Mouse (Mus musculus): ENCODE data around the gene Mrpl53.

The Mrpl53 gene

GRCm38 (mm10) chr6:83121863-83122710 is 13.2 kb downstream of the Mrpl53 start:
- DNase-seq (ENCODE audit: low spot score): no peak

- no peak for DNase-seq (ENCODE audit: low spot score)
These were observed 14.1 kb downstream of the Mrpl53 start for GRCm38 (mm10) chr6:83122961-83123360.

DNA sequence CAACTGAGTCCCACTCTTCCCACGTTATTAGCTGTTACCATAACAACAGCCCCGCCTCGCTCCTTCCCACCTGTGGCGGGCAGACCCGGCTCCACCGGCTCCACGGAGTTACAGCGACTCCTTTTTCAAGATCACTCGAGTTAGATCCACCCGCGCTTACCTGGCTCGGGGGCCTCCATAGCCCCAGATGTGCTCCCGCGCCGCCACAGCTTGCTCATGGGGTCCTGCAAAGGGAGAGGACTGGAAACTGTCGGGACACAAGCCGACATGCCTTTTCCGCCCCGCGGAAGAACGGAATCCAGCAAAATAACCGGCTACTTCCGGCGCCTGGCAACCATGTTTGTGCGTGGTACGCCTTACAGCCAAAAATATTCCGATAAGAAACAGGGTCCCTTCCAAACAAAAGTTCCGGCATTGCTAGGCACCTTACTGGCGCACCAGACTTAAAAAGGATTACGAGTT is 16.0 kb downstream of the Mrpl53 start:
- DNase-seq (ENCODE audit: low spot score): peak; percentile 93

DNA sequence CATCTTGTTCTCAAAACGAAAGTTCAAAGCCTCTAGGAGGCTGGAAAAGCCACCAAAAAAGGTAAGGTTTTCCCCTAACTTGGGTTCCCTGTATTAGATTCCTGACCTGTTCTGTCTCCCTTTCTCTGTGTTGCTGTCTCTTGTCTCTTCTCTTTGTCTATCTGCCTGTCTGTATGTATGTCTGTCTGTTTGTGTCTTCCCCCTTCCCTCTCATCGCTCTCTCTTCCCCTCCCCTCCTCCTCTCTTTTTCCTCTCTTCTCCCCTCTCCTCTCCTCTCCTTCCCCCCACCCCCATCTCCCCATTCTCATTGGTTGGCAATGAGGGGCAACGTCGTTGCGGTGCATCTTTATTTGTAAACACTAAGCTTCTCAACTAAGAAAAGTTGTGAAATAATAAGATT is 16.5 kb downstream of the Mrpl53 start, which contains the start of gene Ino80b:
TSS of gene Ino80b (minus strand) at position 101 of the 400 bp plus-strand sequence.
- no peak for DNase-seq (ENCODE audit: low spot score)

- DNase-seq (ENCODE audit: low spot score): no peak
These were observed 18.6 kb downstream of the Mrpl53 start for GRCm38 (mm10) chr6:83127419-83127818.

DNA sequence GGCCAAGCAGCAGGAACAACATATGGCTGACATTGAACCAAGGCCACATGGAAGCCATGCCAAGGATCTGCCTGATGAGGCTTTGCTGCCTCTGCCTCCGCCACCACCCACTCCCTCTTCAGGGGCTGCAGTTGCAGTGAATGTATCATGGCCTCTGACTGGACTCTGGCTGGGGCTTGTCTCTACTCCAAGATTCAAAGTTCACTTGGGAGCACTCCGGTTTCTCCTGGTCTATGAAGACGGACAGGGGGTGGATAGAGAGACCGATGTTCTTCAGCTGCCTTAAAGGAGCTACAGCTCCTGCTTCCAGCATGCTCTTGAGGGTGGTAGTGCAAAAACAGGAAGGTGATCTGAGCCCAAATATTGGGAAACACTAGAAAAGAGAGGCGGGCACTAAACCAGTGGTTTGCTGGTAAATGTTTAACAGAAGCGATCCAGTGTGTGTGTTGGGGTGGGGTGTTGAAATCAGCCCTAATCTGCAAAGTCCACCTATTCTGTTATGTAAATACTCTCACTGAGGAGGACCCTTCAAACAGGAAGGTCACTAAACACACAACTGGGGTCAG is 22.7 kb downstream of the Mrpl53 start:
- DNase-seq (ENCODE audit: low spot score): no peak

- no peak for DNase-seq (ENCODE audit: low spot score)
These were observed 23.5 kb downstream of the Mrpl53 start for GRCm38 (mm10) chr6:83132176-83132919.

GRCm38 (mm10) chr6:83134226-83134625 is 25.4 kb downstream of the Mrpl53 start:
- no peak for DNase-seq (ENCODE audit: low spot score)

DNA sequence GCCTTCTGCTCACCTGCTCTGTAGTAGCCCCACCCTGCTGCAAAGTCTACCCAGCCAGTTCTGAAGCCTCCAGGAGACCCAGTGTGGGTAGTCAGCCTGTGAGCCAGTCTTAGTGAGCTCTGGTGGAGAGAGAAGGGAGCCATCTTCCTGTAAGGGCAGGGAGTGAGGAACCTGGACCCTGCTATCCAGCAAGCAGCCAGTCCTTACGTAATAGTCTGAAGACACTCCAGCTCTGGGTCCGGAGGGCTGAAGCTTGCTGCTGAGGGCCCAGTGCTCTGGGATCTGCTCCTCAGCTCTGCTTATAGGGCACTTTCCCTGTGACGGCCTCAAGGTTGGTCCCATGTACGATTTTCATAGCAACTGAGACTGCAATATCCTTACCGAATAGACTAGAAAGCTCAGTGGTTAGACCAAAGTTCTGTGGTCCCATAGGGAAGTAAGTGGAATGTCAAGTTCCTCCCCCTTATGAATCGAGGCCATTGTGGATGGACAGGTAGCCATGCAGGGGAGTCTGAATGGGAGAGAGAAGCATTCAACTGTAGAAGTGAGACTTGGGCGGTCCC is 26.2 kb downstream of the Mrpl53 start, which contains the start of gene Rtkn:
TSS of gene Rtkn (plus strand) at position 513 of the 563 bp plus-strand sequence.
- DNase-seq (ENCODE audit: low spot score): no peak

DNA sequence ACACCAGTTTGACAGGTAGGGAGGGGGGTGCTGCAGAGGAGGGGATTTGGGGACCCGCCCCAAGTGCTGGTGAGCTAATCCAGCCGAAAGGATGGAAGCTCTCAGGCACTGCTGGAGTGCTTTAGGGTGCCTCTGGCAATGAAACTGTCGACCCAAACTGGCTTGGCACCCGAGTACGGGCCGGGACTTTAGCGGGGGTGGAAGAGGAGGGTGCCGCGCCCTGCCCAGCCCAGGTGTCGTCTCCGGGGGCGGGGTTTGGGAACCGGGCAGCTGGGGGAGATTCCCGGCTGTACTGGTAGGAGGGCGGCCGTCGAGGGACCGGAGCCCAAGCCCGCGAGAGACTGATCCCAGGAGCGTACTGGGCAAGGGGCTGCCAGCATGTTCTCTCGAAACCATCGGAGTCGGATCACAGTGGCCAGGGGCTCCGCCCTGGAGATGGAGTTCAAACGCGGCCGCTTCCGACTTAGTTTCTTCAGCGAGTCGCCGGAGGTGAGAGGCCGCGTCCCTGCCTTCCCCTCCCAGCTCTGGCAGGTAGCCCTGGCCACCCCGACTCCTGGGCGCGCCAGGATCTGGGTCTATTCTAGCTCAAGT is 26.8 kb downstream of the Mrpl53 start:
- DNase-seq (ENCODE audit: low spot score): peak; percentile 41

- DNase-seq (ENCODE audit: low spot score): no peak
These were observed 27.5 kb downstream of the Mrpl53 start for GRCm38 (mm10) chr6:83136291-83136880.

DNA sequence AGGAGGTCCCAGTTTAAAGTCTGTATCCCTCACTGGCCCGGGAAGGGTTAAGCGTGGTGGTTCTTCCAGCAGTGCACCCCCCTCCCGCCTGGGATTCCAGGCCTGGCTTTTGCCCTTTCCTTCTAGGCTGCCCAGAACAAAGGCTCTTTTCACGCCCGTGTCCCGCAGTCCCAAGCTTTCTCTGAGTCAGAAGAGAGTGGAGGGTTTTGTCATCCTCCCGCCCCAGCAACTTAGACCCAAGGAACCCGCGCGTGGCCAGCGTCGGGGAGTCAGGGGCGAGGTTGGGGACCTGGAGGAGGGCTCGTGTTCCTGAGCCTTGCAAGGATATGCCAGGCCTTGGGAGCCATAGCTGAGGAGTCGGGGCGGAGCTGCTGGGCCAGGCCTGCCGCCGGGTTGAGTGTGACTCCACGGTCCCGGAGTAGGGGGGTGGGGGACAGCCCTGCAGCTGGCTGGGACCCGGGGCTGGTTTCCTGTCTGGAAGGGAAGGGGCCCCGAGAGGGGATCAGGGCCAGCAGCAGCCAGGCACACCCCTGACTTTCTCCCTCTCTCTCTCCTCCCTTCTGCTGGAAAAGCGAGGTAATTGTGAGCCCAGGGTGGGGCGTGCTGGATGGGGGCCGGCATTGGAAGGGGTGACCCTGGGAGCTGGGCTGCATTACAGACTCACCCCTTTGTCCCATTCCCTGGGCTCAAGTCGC is 28.2 kb downstream of the Mrpl53 start:
- peak; percentile 66 for DNase-seq (ENCODE audit: low spot score)

DNA sequence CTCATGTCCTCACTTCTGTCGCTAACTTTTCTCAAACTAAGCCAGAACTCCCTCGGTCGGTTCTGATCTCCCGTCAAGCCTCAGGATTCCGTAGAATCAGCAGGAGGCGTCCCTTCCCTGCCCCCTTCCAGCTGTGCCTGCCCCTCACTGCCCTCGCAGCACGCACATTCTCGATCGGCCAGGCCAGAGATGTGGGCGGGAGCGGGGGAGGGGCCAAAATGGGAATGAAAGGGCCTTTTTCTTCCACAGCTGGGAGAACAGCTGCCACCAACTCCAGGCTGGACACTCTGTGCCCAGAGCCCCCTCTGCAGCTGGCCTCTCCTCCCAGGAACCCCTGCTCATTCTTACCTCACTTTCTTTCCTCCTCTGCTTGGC is 28.7 kb downstream of the Mrpl53 start:
- DNase-seq (ENCODE audit: low spot score): peak; percentile 87

GRCm38 (mm10) chr6:83138056-83138455 is 29.2 kb downstream of the Mrpl53 start:
- DNase-seq (ENCODE audit: low spot score): no peak

DNA sequence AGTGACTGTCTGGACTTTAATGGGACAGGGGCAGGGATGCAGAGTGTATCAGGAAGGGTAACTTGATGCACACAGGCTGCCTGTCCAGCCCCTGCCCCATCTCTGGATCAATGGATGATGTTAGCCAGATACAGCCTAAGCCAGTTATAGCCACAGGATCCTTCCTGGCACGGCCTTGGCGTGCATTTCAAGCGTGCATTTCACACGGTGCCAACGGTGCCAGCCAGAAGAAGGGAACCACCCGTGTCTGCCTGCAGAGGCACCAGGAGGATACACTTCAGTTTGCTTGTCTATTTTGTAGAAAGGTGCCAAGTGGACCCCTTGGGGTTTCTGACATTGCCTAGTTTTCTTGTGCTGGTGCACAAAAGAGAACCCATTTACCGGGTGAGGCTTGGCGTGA is 31.2 kb downstream of the Mrpl53 start:
- no peak for DNase-seq (ENCODE audit: low spot score)

DNA sequence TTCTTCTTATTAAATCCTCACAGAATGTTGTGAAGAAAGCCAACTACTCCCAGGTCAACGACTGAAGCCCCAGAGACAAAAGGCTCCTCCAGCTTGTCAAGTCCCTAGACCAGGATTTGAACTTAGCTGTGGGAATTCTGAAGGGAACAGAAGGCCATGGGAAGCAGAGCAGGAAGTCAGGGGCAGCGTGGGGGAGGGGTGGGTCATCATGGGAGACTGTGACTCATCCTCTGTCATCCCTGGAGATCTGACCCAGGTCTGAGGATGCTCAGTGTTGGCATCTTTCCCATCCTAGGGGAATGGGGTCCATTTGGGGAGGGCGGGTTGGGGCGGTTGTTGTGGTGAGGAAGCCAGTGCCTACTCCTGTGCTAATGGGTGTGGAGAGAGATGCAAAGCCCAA is 32.8 kb downstream of the Mrpl53 start:
- no peak for DNase-seq (ENCODE audit: low spot score)

DNA sequence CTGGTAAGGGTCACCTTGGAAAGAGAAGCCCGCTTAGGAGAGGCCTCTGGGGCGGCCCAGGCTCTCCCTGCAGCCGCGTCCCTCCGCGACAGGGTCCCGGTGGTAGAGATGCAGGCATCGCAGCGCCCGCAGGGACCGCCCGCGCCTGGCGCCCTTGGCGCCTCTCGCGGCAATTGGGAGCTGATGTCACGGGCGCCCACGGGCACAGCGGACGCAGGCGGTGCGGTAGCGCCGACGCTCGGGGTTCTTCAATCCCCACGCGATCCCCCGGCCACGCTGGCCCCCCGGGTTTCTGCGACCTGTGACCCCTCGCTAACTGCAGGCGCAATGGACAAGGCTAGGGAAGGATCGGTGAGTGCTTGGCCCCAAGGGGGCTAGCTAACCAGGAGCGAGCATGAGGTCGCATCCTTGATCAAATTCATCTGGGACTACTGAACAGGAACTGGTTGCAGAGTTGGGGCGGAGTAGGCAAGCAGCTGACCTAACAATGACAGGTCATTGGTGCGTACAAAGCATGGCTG is 33.4 kb downstream of the Mrpl53 start:
- no peak for DNase-seq (ENCODE audit: low spot score)

GRCm38 (mm10) chr6:83142886-83143285 is 34.0 kb downstream of the Mrpl53 start:
- DNase-seq (ENCODE audit: low spot score): peak; percentile 63

DNA sequence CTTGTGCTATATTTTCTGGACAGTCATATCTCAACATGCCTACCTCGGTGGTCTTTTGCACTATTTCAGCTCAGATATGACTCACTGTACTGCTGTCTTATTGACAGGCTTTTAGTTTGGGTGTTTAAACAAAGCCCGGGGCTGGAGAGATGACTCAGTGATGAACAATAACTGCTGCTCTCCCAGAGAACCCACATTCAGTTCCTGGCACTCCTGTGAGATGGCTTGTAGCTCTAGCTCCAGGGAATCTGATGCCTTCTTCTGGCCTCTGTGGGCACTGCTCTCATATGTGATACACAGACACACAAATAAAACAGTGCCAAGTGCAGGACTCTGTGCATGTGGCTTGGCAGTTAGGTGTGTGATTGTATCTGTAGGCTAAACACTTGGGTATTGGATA is 36.4 kb downstream of the Mrpl53 start:
- no peak for DNase-seq (ENCODE audit: low spot score)

- DNase-seq (ENCODE audit: low spot score): no peak
These were observed 37.0 kb downstream of the Mrpl53 start for GRCm38 (mm10) chr6:83145805-83146204.

GRCm38 (mm10) chr6:83147280-83147679 is 38.4 kb downstream of the Mrpl53 start:
- no peak for DNase-seq (ENCODE audit: low spot score)

Measured in urinary bladder, postnatal 14 days (tissue).